Mouse (Mus musculus) liver, adult 2 months (tissue): ENCODE data around the gene BC017158. TPM values are rescaled to one million over a fixed set of nuclear protein-coding genes. Genes with fewer than 3 reads are reported as not detected.
A peak's percentile ranks its signal among the peaks of the same experiment; 100 is the strongest.

Experiments
- DNase-seq: peaks from one replicate; pipeline ENCODE4 v3.0.0-alpha.2; 2011; ENCODE audit warnings: low read depth, low spot score; ENCODE audit errors: extremely low read depth
- H3K27ac ChIP-seq: fragments of 200-500 bp; replicated peaks from 2 replicates; pipeline ENCODE4 v1.5.1; 2012; ENCODE audit warnings: low read depth, mild to moderate bottlenecking, control low read depth, inconsistent platforms, low read length; ENCODE audit not compliant: insufficient read depth
- H3K27me3 ChIP-seq: fragments of 200-500 bp; 2 replicates; pipeline ENCODE4 v1.6.1; 2012; ENCODE audit warnings: mild to moderate bottlenecking, moderate library complexity, low read length, inconsistent platforms; ENCODE audit not compliant: control insufficient read depth, insufficient read depth
- H3K36me3 ChIP-seq: fragments of 200-500 bp; 2 replicates; pipeline ENCODE4 v1.6.1; 2012; ENCODE audit warnings: low read length, inconsistent platforms; ENCODE audit not compliant: control insufficient read depth, insufficient read depth
- H3K4me1 ChIP-seq: fragments of 200-500 bp; 2 replicates; pipeline ENCODE4 v1.6.1; 2011; ENCODE audit warnings: low read length; ENCODE audit not compliant: control insufficient read depth, insufficient read depth
- H3K4me3 ChIP-seq: fragments of 200-500 bp; 2 replicates; pipeline ENCODE4 v1.5.1; 2011; ENCODE audit warnings: low read depth, mild to moderate bottlenecking, control low read depth, low read length, moderate library complexity; ENCODE audit not compliant: insufficient read depth
- H3K79me2 ChIP-seq: fragments of 200-500 bp; 2 replicates; pipeline ENCODE4 v1.6.1; 2012; ENCODE audit warnings: inconsistent platforms, mild to moderate bottlenecking, low read length, moderate library complexity; ENCODE audit not compliant: control insufficient read depth, insufficient read depth
- H3K9ac ChIP-seq: fragments of 200-500 bp; 2 replicates; pipeline ENCODE4 v1.6.1; 2012; ENCODE audit warnings: low read depth, mild to moderate bottlenecking, control low read depth, inconsistent platforms, low read length
- CTCF ChIP-seq: fragments of 200-500 bp; IDR thresholded peaks from 2 replicates; pipeline ENCODE4 v1.5.1; 2011; ENCODE audit warnings: low read depth, low read length, control low read depth
- POLR2A ChIP-seq: fragments of 200-500 bp; IDR thresholded peaks from 2 replicates; pipeline ENCODE4 v1.6.1; 2011; ENCODE audit warnings: low read length, control low read depth; ENCODE audit not compliant: insufficient read depth; ENCODE audit errors: extremely low read depth
- WGBS: fragments of 180-500 bp; shearing (Covaris S2); methylation state at CpG from one replicate; pipeline ENCODE4 v1.1.7; 2018; 5-methylcytosine and 5-hydroxymethylcytosine counted together
- polyA plus RNA-seq: library from polyadenylated mRNA; depleted of rRNA; stranded (reverse); fragments of >200 nt; gene quantifications from 2 replicates; pipeline ENCODE4 v1.2.3, GENCODE M21; 2012
- total RNA-seq: library from RNA; depleted of rRNA; stranded (reverse); fragments of >200 nt; gene quantifications from 2 replicates; pipeline ENCODE4 v1.2.3, GENCODE M21; 2014

Gene BC017158
- total and polyA plus RNA-seq, 2 experiments: 15.2 to 25.2 TPM

DNA sequence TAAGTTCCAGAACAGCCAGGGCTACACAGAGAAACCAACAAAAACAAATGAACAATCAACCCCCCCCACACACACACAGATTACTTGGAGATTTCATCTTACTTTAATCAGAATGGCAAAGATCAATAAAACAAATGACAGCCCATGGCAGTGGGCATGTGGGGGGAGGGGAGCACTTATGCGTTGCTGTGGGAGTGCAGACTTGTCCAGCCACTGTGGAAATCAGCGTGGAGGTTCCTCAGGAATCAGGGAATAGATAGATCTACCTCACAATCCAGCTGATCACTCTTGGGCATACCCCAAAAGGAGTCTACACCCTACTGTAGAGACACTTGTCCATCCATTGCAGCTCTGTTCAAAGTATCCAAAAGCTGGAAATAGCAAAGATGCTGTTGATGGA, 43.0 kb downstream of the BC017158 start:
- Histone ChIP-seq H3K4me1 (0 out of 2 replicates have a peak, but pooled peaks cover 4% of the 10 kb centered on the region), H3K4me3 (no peak overlapping the region), H3K36me3 (no peaks in the 10 kb centered on the region; the same call in 1 of the 2 replicates), H3K27ac (no peak overlapping the region), H3K27me3 (peaks cover 11% of the 10 kb centered on the region; the same call in 1 of the 2 replicates), H3K79me2 (no peaks in the 10 kb centered on the region), H3K9ac (no peak overlapping the region)
- TF ChIP-seq POLR2A (no peak), CTCF (no peak)
- DNase-seq: no peak
- 47% methylated on average over 2 of the region's 2 CpGs for WGBS

DNA sequence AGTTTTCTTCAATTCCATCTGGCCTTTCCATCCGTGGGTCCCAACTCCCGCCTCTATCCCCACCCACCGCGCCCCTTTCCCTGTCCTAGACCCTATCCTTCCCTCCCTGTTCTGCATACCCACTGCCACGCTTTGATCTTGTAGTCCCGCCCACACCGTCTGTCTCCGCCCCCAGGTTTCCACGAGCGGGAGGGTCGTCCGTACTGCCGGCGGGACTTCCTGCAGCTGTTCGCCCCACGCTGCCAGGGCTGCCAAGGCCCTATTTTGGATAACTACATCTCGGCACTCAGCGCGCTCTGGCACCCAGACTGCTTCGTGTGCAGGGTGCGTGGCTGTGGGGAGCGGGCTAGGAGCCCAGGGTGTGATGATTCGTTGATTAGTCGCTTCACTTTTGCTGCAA, 45.4 kb downstream of the BC017158 start:
- Histone ChIP-seq H3K4me3 (no peak overlapping the region), H3K27me3 (peaks cover 11% of the 10 kb centered on the region; the same call in 1 of the 2 replicates), H3K9ac (no peak overlapping the region), H3K27ac (no peak overlapping the region), H3K79me2 (no peaks in the 10 kb centered on the region), H3K4me1 (0 out of 2 replicates have a peak, but pooled peaks cover 4% of the 10 kb centered on the region), H3K36me3 (no peaks in the 10 kb centered on the region; the same call in 1 of the 2 replicates)
- no peak for TF ChIP-seq CTCF
- no peak for TF ChIP-seq POLR2A
- DNase-seq: no peak
- 27% methylated on average over 24 of the region's 24 CpGs for WGBS

DNA sequence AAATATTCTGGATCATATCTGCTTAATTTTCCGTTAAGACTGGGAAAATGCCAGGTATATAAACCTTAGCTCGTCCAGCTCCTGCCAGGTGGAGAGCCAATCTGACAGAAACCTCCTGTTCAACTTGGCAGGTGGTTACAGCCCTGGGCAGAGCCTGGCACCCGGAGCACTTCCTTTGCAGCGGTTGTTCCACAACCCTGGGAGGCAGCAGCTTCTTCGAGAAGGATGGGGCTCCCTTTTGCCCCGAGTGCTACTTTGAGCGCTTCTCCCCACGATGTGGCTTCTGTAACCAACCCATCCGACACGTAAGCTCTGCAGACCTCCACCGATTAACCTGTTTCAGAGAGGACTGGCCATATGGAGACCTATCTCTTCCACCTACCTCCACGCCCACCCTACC, 46.0 kb downstream of the BC017158 start:
- H3K79me2 ChIP-seq: no peaks in the 10 kb centered on the region
- no peak overlapping the region for H3K27ac ChIP-seq
- H3K9ac ChIP-seq: no peak overlapping the region
- peaks cover 10% of the 10 kb centered on the region; the same call in 1 of the 2 replicates for H3K27me3 ChIP-seq
- no peaks in the 10 kb centered on the region; the same call in 1 of the 2 replicates for H3K36me3 ChIP-seq
- no peak overlapping the region for H3K4me3 ChIP-seq
- WGBS: 51% methylated on average over 12 of the region's 12 CpGs
- TF ChIP-seq POLR2A: no peak
- no peak for TF ChIP-seq CTCF
- 0 out of 2 replicates have a peak, but pooled peaks cover 3% of the 10 kb centered on the region for H3K4me1 ChIP-seq
- DNase-seq: no peak

DNA sequence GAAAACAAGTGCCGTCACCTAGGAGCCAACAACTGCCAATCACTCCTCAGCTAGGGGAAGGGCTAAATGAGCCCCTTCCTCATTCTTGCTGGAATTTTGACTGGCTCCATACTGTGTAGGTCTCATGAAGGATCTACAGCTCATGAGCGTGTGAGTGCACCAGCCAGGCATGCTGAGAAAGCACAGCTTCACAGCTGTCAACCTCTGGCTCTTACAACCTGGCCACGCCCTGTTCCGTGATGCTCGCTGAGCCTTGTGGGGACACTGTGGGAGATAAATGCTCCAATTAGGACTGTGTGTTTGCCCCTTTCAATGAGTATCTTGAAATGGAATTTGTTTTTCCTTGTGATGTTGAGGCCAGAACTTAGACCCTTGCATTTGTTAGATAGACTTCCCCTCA, 48.0 kb downstream of the BC017158 start:
- no peaks in the 10 kb centered on the region for H3K4me1 ChIP-seq
- no peak overlapping the region for H3K9ac ChIP-seq
- no peak for TF ChIP-seq POLR2A
- no peak for TF ChIP-seq CTCF
- 87% methylated on average over 5 of the region's 5 CpGs for WGBS
- H3K27me3 ChIP-seq: peaks cover 7% of the 10 kb centered on the region; the same call in 1 of the 2 replicates
- DNase-seq: no peak
- H3K36me3 ChIP-seq: no peaks in the 10 kb centered on the region; the same call in 1 of the 2 replicates
- no peak overlapping the region for H3K27ac ChIP-seq
- no peaks in the 10 kb centered on the region for H3K79me2 ChIP-seq
- H3K4me3 ChIP-seq: no peak overlapping the region

GRCm38 (mm10) chr7:128248081-128249042, 49.6 kb downstream of the BC017158 start:
- TF ChIP-seq POLR2A (no peak), CTCF (no peak)
- Histone ChIP-seq H3K79me2 (no peaks in the 10 kb centered on the region), H3K9ac (no peak overlapping the region), H3K36me3 (peaks cover 3% of the 10 kb centered on the region; the same call in 1 of the 2 replicates), H3K4me1 (no peaks in the 10 kb centered on the region), H3K27me3 (peaks cover 7% of the 10 kb centered on the region; the same call in 1 of the 2 replicates), H3K4me3 (no peak overlapping the region), H3K27ac (no peak overlapping the region)
- WGBS: 79% methylated on average over 10 of the region's 10 CpGs
- DNase-seq: no peak

GRCm38 (mm10) chr7:128247443-128247842, 50.5 kb downstream of the BC017158 start:
- TF ChIP-seq CTCF (peak; percentile 35), POLR2A (no peak)
- Histone ChIP-seq H3K4me3 (peak overlapping the region; percentile 56), H3K79me2 (no peaks in the 10 kb centered on the region), H3K27ac (peak overlapping the region; percentile 52; the same call in 1 of the 2 replicates), H3K27me3 (peaks cover 3% of the 10 kb centered on the region; the same call in 1 of the 2 replicates), H3K4me1 (no peaks in the 10 kb centered on the region), H3K9ac (peak overlapping the region; percentile 51; the same call in 1 of the 2 replicates), H3K36me3 (peaks cover 3% of the 10 kb centered on the region; the same call in 1 of the 2 replicates)
- WGBS: 5% methylated on average over 13 of the region's 13 CpGs
- DNase-seq: peak; percentile 36
